Mouse (Mus musculus): ENCODE results near the gene Rbak. TPM values are rescaled to one million over a fixed set of nuclear protein-coding genes. Genes with fewer than 3 reads are reported as not detected.

The Rbak gene
- polyA plus RNA-seq, 1 experiment from 2014 or later, result 10.5 TPM

DNA sequence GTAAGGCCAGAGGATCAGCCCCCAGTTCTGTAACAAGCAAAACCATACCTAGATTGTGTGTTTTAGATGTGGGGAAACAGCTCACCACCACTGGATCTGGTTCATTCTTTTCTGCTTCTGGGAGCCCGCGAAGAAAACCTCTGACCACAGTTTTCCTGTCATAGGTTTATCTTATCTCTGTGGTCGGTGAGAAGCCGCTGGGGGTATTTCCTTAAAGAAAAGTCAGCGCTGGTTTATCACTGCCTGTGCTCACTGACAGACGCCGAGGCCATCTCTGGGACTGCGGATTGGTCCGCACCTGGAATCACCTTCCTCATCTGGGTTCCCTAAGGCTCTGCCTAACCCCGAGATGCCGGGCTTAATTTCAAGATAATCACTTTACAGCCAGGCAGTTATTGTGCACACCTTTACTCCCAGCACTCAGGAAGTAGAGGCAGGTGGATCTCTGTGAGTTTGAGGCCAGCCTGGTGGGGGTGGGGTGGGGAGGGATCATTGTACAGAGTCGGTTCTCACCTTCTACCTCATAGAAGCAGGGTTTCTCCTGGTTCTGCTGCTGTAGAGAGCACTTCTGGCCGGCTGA is 47.5 kb downstream of the Rbak start:
- 62% methylated on average over 13 of the region's 13 CpGs for WGBS
- no peak for ATAC-seq (ENCODE audit: insufficient read depth, low FRiP score, low read depth)
- Histone ChIP-seq H3K4me2 (no peak overlapping the region), H3K4me1 (no peaks in the 10 kb centered on the region), H3K36me3 (no peaks in the 10 kb centered on the region), H3K27me3 (replicated peaks) (no peaks in the 10 kb centered on the region), H3K27ac (no peak overlapping the region), H3K9ac (no peak overlapping the region), H3K4me3 (replicated peaks) (no peak overlapping the region), H3K9me3 (no peaks in the 10 kb centered on the region)

- Histone ChIP-seq H3K27ac (no peak overlapping the region), H3K9ac (no peak overlapping the region), H3K4me1 (no peaks in the 10 kb centered on the region), H3K4me2 (no peak overlapping the region), H3K9me3 (no peaks in the 10 kb centered on the region), H3K36me3 (no peaks in the 10 kb centered on the region), H3K27me3 (replicated peaks) (no peaks in the 10 kb centered on the region), H3K4me3 (replicated peaks) (no peak overlapping the region)
- ATAC-seq (ENCODE audit: insufficient read depth, low FRiP score, low read depth), result no peak
- 82% methylated on average over 7 of the region's 7 CpGs for WGBS
These were observed 50.2 kb downstream of the Rbak start for GRCm38 (mm10) chr5:143130342-143130741.

- no peak for ATAC-seq (ENCODE audit: insufficient read depth, low FRiP score, low read depth)
- Histone ChIP-seq H3K9me3 (no peaks in the 10 kb centered on the region), H3K4me3 (replicated peaks) (no peak overlapping the region), H3K27me3 (replicated peaks) (no peaks in the 10 kb centered on the region), H3K4me1 (no peaks in the 10 kb centered on the region), H3K36me3 (no peaks in the 10 kb centered on the region), H3K27ac (no peak overlapping the region), H3K4me2 (no peak overlapping the region), H3K9ac (no peak overlapping the region)
- 92% methylated on average over 16 of the region's 16 CpGs for WGBS
These were observed 51.5 kb downstream of the Rbak start for GRCm38 (mm10) chr5:143129101-143129500.

GRCm38 (mm10) chr5:143127837-143128236 is 52.7 kb downstream of the Rbak start:
- ATAC-seq (ENCODE audit: insufficient read depth, low FRiP score, low read depth), result no peak
- 77% methylated on average over 8 of the region's 8 CpGs for WGBS

DNA sequence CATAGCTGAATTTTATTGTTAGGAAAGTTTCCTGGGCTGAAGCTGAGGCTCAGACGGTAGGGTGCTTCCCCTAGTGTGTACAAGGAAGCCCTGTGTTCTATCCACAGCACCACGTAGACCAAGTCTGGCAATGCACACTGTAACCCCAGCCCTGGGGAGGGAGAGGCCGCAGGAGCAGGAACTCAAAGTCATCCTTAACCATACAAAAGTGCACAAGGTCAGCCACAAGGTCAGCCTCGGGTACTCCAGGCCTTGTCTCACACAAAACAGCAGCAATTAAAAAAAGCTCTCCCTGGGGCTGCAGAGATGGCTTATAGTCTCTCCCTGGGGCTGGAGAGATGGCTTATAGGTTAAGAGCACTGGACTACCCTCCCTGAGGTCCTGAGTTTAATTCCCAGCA is 53.7 kb downstream of the Rbak start:
- ATAC-seq (ENCODE audit: insufficient read depth, low FRiP score, low read depth), result no peak
- Histone ChIP-seq H3K4me2 (no peak overlapping the region), H3K4me1 (no peaks in the 10 kb centered on the region), H3K9me3 (no peaks in the 10 kb centered on the region), H3K27ac (no peak overlapping the region), H3K4me3 (replicated peaks) (no peak overlapping the region), H3K36me3 (no peaks in the 10 kb centered on the region), H3K9ac (no peak overlapping the region), H3K27me3 (replicated peaks) (no peaks in the 10 kb centered on the region)
- WGBS, result 62% methylated on average over 4 of the region's 4 CpGs

More at GRCm38 (mm10) chr5:143127837-143128236, 52.7 kb downstream of the Rbak start:
- no peaks in the 10 kb centered on the region for H3K4me1 ChIP-seq
- no peaks in the 10 kb centered on the region for H3K36me3 ChIP-seq
- no peaks in the 10 kb centered on the region for H3K27me3 ChIP-seq (replicated peaks)
- H3K27ac ChIP-seq, result no peak overlapping the region
- no peak overlapping the region for H3K9ac ChIP-seq
- no peaks in the 10 kb centered on the region for H3K9me3 ChIP-seq
- no peak overlapping the region for H3K4me3 ChIP-seq (replicated peaks)
- H3K4me2 ChIP-seq, result no peak overlapping the region

DNA sequence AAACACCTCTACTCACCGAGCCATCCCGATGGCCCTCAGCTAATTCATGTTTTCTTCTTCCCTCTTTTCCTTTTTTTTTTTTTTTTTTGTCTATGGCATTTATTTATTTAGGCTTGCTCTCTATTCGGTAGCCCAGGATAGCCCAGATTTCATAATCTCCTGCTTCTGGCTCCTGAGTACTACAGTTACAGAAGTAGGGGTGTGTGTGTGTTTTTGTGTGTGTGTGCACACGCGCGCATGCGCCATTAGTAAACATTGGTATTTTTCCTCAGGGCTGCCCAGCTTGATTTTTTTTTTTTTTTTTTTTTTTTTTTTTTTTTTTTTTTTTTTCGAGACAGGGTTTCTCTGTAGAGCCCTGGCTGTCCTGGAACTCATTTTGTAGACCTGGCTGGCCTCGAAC is 54.5 kb downstream of the Rbak start:
- Histone ChIP-seq H3K27me3 (replicated peaks) (no peaks in the 10 kb centered on the region), H3K9me3 (no peaks in the 10 kb centered on the region), H3K9ac (no peak overlapping the region), H3K4me2 (no peak overlapping the region), H3K4me1 (no peaks in the 10 kb centered on the region), H3K4me3 (replicated peaks) (no peak overlapping the region), H3K36me3 (no peaks in the 10 kb centered on the region), H3K27ac (no peak overlapping the region)
- ATAC-seq (ENCODE audit: insufficient read depth, low FRiP score, low read depth), result no peak
- 86% methylated on average over 9 of the region's 9 CpGs for WGBS

- 62% methylated on average over 7 of the region's 7 CpGs for WGBS
These were observed 55.0 kb downstream of the Rbak start for GRCm38 (mm10) chr5:143125601-143126000.

DNA sequence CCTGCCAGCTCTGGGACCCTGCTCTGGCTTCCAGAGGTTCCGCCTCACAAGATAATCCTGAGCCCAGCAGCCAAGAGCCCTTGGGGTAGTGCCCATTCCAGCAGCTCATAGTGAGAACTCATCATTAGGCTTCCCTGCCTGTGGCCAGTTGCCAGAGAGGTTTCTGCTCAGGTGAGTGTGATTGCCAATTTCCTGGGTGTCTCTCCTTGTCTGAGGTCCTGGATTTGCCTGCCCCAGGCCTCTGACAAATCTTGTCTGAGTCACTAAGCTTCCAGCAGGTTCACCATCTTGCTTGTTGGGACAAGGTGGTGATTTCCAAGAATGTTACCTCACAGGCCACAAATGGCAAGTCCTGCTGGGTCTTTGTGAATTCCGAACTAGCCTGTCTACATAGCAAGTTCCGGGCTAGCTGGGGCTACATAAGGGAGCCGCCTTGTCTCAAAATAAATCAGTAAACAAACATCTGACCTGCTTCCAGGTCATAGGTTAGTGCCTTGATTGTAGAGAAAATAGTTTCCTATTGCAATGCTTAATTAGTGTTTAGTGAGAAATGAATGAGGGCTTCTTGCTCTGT is 55.7 kb downstream of the Rbak start:
- no peaks in the 10 kb centered on the region for H3K36me3 ChIP-seq
- no peak overlapping the region for H3K4me3 ChIP-seq (replicated peaks)
- H3K9ac ChIP-seq, result no peak overlapping the region
- no peaks in the 10 kb centered on the region for H3K9me3 ChIP-seq
- no peak overlapping the region for H3K4me2 ChIP-seq
- WGBS, result 75% methylated on average over 4 of the region's 4 CpGs
- no peak for ATAC-seq (ENCODE audit: insufficient read depth, low FRiP score, low read depth)
- H3K27ac ChIP-seq, result no peak overlapping the region
- H3K27me3 ChIP-seq (replicated peaks), result no peaks in the 10 kb centered on the region
- H3K4me1 ChIP-seq, result no peaks in the 10 kb centered on the region

More at GRCm38 (mm10) chr5:143125601-143126000, 55.0 kb downstream of the Rbak start:
- no peak for ATAC-seq (ENCODE audit: insufficient read depth, low FRiP score, low read depth)
- Histone ChIP-seq H3K4me1 (no peaks in the 10 kb centered on the region), H3K36me3 (no peaks in the 10 kb centered on the region), H3K9me3 (no peaks in the 10 kb centered on the region), H3K27me3 (replicated peaks) (no peaks in the 10 kb centered on the region), H3K27ac (no peak overlapping the region), H3K9ac (no peak overlapping the region), H3K4me3 (replicated peaks) (no peak overlapping the region), H3K4me2 (no peak overlapping the region)

DNA sequence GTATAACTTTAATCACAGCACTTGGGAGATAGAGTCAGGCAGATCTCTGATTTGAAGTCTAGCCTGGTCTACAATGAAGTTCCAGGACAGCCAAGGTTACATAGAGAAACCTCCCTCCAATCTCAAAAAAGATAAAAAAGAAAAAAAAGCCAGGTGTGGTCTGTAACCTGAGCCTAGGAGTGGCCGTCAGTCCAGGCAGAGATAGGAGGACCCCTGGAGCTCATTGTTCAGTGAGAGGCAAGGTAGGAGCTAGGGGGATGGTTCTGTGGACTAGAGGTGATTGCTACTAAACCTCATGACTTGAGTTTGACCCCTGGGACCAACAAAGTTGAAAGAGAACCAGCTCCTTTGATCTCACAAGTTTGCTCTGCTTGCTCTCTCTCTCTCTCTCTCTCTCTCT is 57.9 kb downstream of the Rbak start:
- ATAC-seq (ENCODE audit: insufficient read depth, low FRiP score, low read depth), result no peak
- Histone ChIP-seq H3K4me2 (no peak overlapping the region), H3K36me3 (no peaks in the 10 kb centered on the region)

More for the DNA sequence above, 57.9 kb downstream of the Rbak start:
- WGBS, result 30% methylated on average over 1 of the region's 1 CpGs
- no peaks in the 10 kb centered on the region for H3K9me3 ChIP-seq
- H3K27ac ChIP-seq, result no peak overlapping the region
- H3K27me3 ChIP-seq (replicated peaks), result no peaks in the 10 kb centered on the region
- H3K4me3 ChIP-seq (replicated peaks), result no peak overlapping the region
- no peaks in the 10 kb centered on the region for H3K4me1 ChIP-seq
- H3K9ac ChIP-seq, result no peak overlapping the region

Small RNA genes within 50 kb of the gene (microRNA-seq; reads per million reads assigned to microRNA genes)
- gene Gm44405, result not detected

Other genes starting within 250 kb of the Rbak start
- 181 and 185 TPM in 2 replicates for gene Fscn1, start 220.4 kb downstream of the Rbak start, polyA plus RNA-seq (2015; fragmentation: Nextera tagmentation; extraction: Ambion mirVana)
- 33.9 and 35.2 TPM in 2 replicates for gene Rnf216, start 67.8 kb downstream of the Rbak start, polyA plus RNA-seq (2015; fragmentation: Nextera tagmentation; extraction: Ambion mirVana)
- not detected in 2 replicates for gene Olfr718-ps1, start 33.2 kb downstream of the Rbak start, polyA plus RNA-seq (2015; fragmentation: Nextera tagmentation; extraction: Ambion mirVana)
- gene Spdye4b, start 242 bp upstream of the Rbak start, polyA plus RNA-seq (2015; fragmentation: Nextera tagmentation; extraction: Ambion mirVana), result 0.09 TPM in 1 of 2 replicates, not detected in the other
- gene Spdye4a, start 46.1 kb upstream of the Rbak start, polyA plus RNA-seq (2015; fragmentation: Nextera tagmentation; extraction: Ambion mirVana), result not detected in 2 replicates
- 12.8 and 13.2 TPM in 2 replicates for gene Zfp12, start 54.4 kb upstream of the Rbak start, polyA plus RNA-seq (2015; fragmentation: Nextera tagmentation; extraction: Ambion mirVana)
- 3.0 and 3.3 TPM in 2 replicates for gene Zfp316, start 89.2 kb upstream of the Rbak start, polyA plus RNA-seq (2015; fragmentation: Nextera tagmentation; extraction: Ambion mirVana)
- gene Zfp853, start 112.8 kb upstream of the Rbak start, polyA plus RNA-seq (2015; fragmentation: Nextera tagmentation; extraction: Ambion mirVana), result 0.09 TPM in 2 replicates
- gene E130309D02Rik, start 134.6 kb upstream of the Rbak start, polyA plus RNA-seq (2015; fragmentation: Nextera tagmentation; extraction: Ambion mirVana), result 32.6 and 34.3 TPM in 2 replicates
- gene Zdhhc4, start 148.5 kb upstream of the Rbak start, polyA plus RNA-seq (2015; fragmentation: Nextera tagmentation; extraction: Ambion mirVana), result 66.5 and 70.2 TPM in 2 replicates
- 1.1 and 2.0 TPM in 2 replicates for gene Grid2ip, start 176.6 kb upstream of the Rbak start, polyA plus RNA-seq (2015; fragmentation: Nextera tagmentation; extraction: Ambion mirVana)
- 357 and 384 TPM in 2 replicates for gene Kdelr2, start 223.1 kb upstream of the Rbak start, polyA plus RNA-seq (2015; fragmentation: Nextera tagmentation; extraction: Ambion mirVana)

Measured in stomach, embryonic 15.5 days (tissue).